Mouse (Mus musculus) bone marrow, adult 2 months (tissue): Measurements from ENCODE around the gene Plekha4.
A peak's percentile ranks its signal among the peaks of the same experiment; 100 is the strongest.

ENCODE experiments used
- CTCF ChIP-seq: fragments of 200-500 bp; IDR thresholded peaks from 2 replicates; pipeline ENCODE4 v1.5.1; 2011; ENCODE audit warnings: low read length, control low read depth; ENCODE audit not compliant: control insufficient read depth, insufficient read depth
- POLR2A ChIP-seq: fragments of 200-500 bp; IDR thresholded peaks from 2 replicates; pipeline ENCODE4 v1.6.1; 2011; ENCODE audit warnings: low read depth, mild to moderate bottlenecking, control low read depth, low read length, borderline replicate concordance; ENCODE audit not compliant: control insufficient read depth

GRCm38 (mm10) chr7:45544525-45544924 lies 18.4 kb downstream of the Plekha4 start:
- TF ChIP-seq CTCF (0 out of 2 replicates have a peak, but pooled peaks have one; percentile 6), POLR2A (no peak)
